Mouse (Mus musculus) testis, adult 2 months (tissue): Measurements from ENCODE around the gene Fndc8.

ENCODE experiments used
- CTCF ChIP-seq: fragments of 200-500 bp; IDR thresholded peaks from 2 replicates; pipeline ENCODE4 v1.5.1; 2012; ENCODE audit warnings: low read depth, mild to moderate bottlenecking, inconsistent platforms, low read length, moderate library complexity; ENCODE audit not compliant: control insufficient read depth, insufficient read depth, insufficient replicate concordance
- POLR2A ChIP-seq: fragments of 200-500 bp; IDR thresholded peaks from 2 replicates; pipeline ENCODE4 v1.6.1; 2012; ENCODE audit warnings: low read depth, mild to moderate bottlenecking, inconsistent platforms, low read length, moderate library complexity; ENCODE audit not compliant: control insufficient read depth

DNA sequence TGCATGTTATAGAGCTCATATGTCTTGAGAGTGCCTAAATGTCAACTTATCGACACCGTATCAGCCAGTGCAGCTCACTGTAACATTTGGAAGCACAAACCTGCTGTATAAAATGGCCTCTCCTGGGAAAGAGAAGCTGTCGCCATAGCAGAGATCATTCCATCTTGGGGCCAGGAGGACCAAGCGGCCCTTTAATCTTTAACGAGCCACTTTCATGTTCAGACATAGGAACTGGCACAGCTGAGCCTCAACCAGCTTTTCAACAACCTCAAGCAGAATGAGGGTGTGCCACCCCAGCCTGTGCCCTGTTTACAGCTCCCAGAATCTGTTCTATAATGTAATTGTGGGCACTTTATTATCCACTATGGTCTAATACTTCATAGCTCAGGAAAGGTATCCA is 41.7 kb upstream of the Fndc8 start:
- TF ChIP-seq CTCF (no peak), POLR2A (no peak)
